Mouse (Mus musculus): ENCODE measurements around the gene Fli1.

The Fli1 gene

GRCm38 (mm10) chr9:32550541-32550940, 7.9 kb upstream of the Fli1 start:
- DNase-seq (ENCODE audit: low read depth, low spot score): no peak

GRCm38 (mm10) chr9:32549462-32550384, 7.1 kb upstream of the Fli1 start:
- no peak for DNase-seq (ENCODE audit: low read depth, low spot score)

- no peak for DNase-seq (ENCODE audit: low read depth, low spot score)
These were observed 4.1 kb upstream of the Fli1 start for GRCm38 (mm10) chr9:32546731-32547130.

- DNase-seq (ENCODE audit: low read depth, low spot score): no peak
These were observed 2.3 kb upstream of the Fli1 start for GRCm38 (mm10) chr9:32544731-32545661.

GRCm38 (mm10) chr9:32543923-32544575, 1.4 kb upstream of the Fli1 start:
- no peak for DNase-seq (ENCODE audit: low read depth, low spot score)

GRCm38 (mm10) chr9:32543040-32543581, 450 bp upstream of the Fli1 start:
- peak; percentile 15 for DNase-seq (ENCODE audit: low read depth, low spot score)

- peak; percentile 82 for DNase-seq (ENCODE audit: low read depth, low spot score)
These were observed 1.3 kb downstream of the Fli1 start for GRCm38 (mm10) chr9:32541223-32541901.

GRCm38 (mm10) chr9:32540406-32541222, 2.0 kb downstream of the Fli1 start:
- DNase-seq (ENCODE audit: low read depth, low spot score): peak; percentile 47

- peak; percentile 72 for DNase-seq (ENCODE audit: low read depth, low spot score)
These were observed 2.6 kb downstream of the Fli1 start for GRCm38 (mm10) chr9:32540061-32540405.

GRCm38 (mm10) chr9:32539321-32539761, 3.3 kb downstream of the Fli1 start:
- peak; percentile 85 for DNase-seq (ENCODE audit: low read depth, low spot score)

GRCm38 (mm10) chr9:32538124-32538523, 4.5 kb downstream of the Fli1 start:
- DNase-seq (ENCODE audit: low read depth, low spot score): peak; percentile 88

GRCm38 (mm10) chr9:32537706-32538105, 5.0 kb downstream of the Fli1 start:
- no peak for DNase-seq (ENCODE audit: low read depth, low spot score)

- DNase-seq (ENCODE audit: low read depth, low spot score): no peak
These were observed 7.3 kb downstream of the Fli1 start for GRCm38 (mm10) chr9:32535201-32535955.

GRCm38 (mm10) chr9:32534025-32534615, 8.5 kb downstream of the Fli1 start:
- no peak for DNase-seq (ENCODE audit: low read depth, low spot score)

- no peak for DNase-seq (ENCODE audit: low read depth, low spot score)
These were observed 11.1 kb downstream of the Fli1 start for GRCm38 (mm10) chr9:32531588-32531987.

- DNase-seq (ENCODE audit: low read depth, low spot score): no peak
These were observed 11.7 kb downstream of the Fli1 start for GRCm38 (mm10) chr9:32530975-32531374.

- DNase-seq (ENCODE audit: low read depth, low spot score): no peak
These were observed 12.5 kb downstream of the Fli1 start for GRCm38 (mm10) chr9:32530188-32530587.

- DNase-seq (ENCODE audit: low read depth, low spot score): no peak
These were observed 13.1 kb downstream of the Fli1 start for GRCm38 (mm10) chr9:32529594-32529993.

- no peak for DNase-seq (ENCODE audit: low read depth, low spot score)
These were observed 15.3 kb downstream of the Fli1 start for GRCm38 (mm10) chr9:32527329-32527728.
